In genomic region chr7:37481165-37481564, GRCm38 (mm10) we compare ENCODE assay signal across 30 mouse cellular contexts.
"Had no signal": no experiment of that assay in that cellular context is flagged by ENCODE, and none has a peak within 500 bp of the region (broad histone marks: within the 10 kb centered on the region; RNA-seq: fewer than 3 reads in every experiment).

No protein-coding gene starts in this region.

- H3K4me2 ChIP-seq: limb, embryonic 12.5 days; limb, embryonic 13.5 days; limb, embryonic 15.5 days; liver, embryonic 11.5 days; liver, embryonic 12.5 days; liver, embryonic 13.5 days; liver, embryonic 15.5 days; lung, embryonic 15.5 days; midbrain, embryonic 11.5 days; midbrain, embryonic 12.5 days; midbrain, embryonic 13.5 days; midbrain, embryonic 15.5 days; neural tube, embryonic 12.5 days; neural tube, embryonic 13.5 days had no signal

- H3K9ac ChIP-seq: limb, embryonic 12.5 days; limb, embryonic 13.5 days; limb, embryonic 15.5 days; liver, embryonic 12.5 days; liver, embryonic 13.5 days; liver, embryonic 14.5 days; liver, embryonic 15.5 days; liver, postnatal 0 days; lung, embryonic 15.5 days; midbrain, embryonic 12.5 days; midbrain, embryonic 13.5 days; midbrain, embryonic 15.5 days; neural tube, embryonic 12.5 days; neural tube, embryonic 13.5 days had no signal

- H3K4me3 ChIP-seq: left cerebral cortex, adult 2 months; limb, embryonic 10.5 days; limb, embryonic 12.5 days; limb, embryonic 13.5 days; limb, embryonic 15.5 days; liver, embryonic 12.5 days; liver, embryonic 13.5 days; liver, embryonic 15.5 days; lung, embryonic 15.5 days; megakaryocyte, embryonic 14.5 days; midbrain, embryonic 10.5 days; midbrain, embryonic 12.5 days; midbrain, embryonic 13.5 days; midbrain, embryonic 15.5 days; myocyte; neural tube, embryonic 12.5 days; neural tube, embryonic 13.5 days had no signal

- H3K4me1 ChIP-seq: limb, embryonic 12.5 days; limb, embryonic 13.5 days; limb, embryonic 15.5 days; liver, embryonic 12.5 days; liver, embryonic 13.5 days; liver, embryonic 15.5 days; megakaryocyte, embryonic 14.5 days; midbrain, embryonic 13.5 days; midbrain, embryonic 15.5 days; neural tube, embryonic 12.5 days had no signal

- H3K27ac ChIP-seq: left cerebral cortex, adult 2 months; limb, embryonic 10.5 days; limb, embryonic 12.5 days; limb, embryonic 13.5 days; limb, embryonic 15.5 days; liver, embryonic 12.5 days; liver, embryonic 13.5 days; liver, embryonic 14.5 days; liver, embryonic 15.5 days; lung, embryonic 15.5 days; macrophage; midbrain, embryonic 10.5 days; midbrain, embryonic 12.5 days; midbrain, embryonic 13.5 days; midbrain, embryonic 15.5 days; neural tube, embryonic 12.5 days had no signal

- ATAC-seq: liver, embryonic 12.5 days; liver, postnatal 0 days; lung, postnatal 0 days; midbrain, embryonic 13.5 days; midbrain, embryonic 15.5 days had no signal

- H3K9me3 ChIP-seq: limb, embryonic 10.5 days; limb, embryonic 12.5 days; limb, embryonic 13.5 days; limb, embryonic 15.5 days; liver, embryonic 12.5 days; liver, embryonic 13.5 days; liver, embryonic 15.5 days; lung, embryonic 15.5 days; midbrain, embryonic 10.5 days; midbrain, embryonic 12.5 days; midbrain, embryonic 13.5 days; midbrain, embryonic 15.5 days; neural tube, embryonic 12.5 days; neural tube, embryonic 13.5 days had no signal

- H3K27me3 ChIP-seq: limb, embryonic 15.5 days; liver, embryonic 12.5 days; liver, embryonic 13.5 days; liver, embryonic 15.5 days; lung, embryonic 15.5 days; megakaryocyte, embryonic 14.5 days; midbrain, embryonic 12.5 days; midbrain, embryonic 13.5 days; midbrain, embryonic 15.5 days; neural tube, embryonic 12.5 days; neural tube, embryonic 13.5 days had no signal

- H3K36me3 ChIP-seq: limb, embryonic 10.5 days; limb, embryonic 12.5 days; limb, embryonic 13.5 days; limb, embryonic 15.5 days; liver, embryonic 12.5 days; liver, embryonic 13.5 days; liver, embryonic 15.5 days; lung, embryonic 15.5 days; midbrain, embryonic 15.5 days had no signal

- DNase-seq: left cerebral cortex, postnatal 4 days; liver; liver, embryonic 13.5 days; liver, postnatal 0 days; lung, adult 18-20 months; lung, adult 2 months; lung, postnatal 10 days; lung, postnatal 4 days; midbrain, embryonic 14.5 days had no signal
